Mouse (Mus musculus) stomach, embryonic 15.5 days (tissue): ENCODE results near the gene Camta1. TPM values are rescaled to one million over a fixed set of nuclear protein-coding genes. Genes with fewer than 3 reads are reported as not detected.
"Not testable (repeated sequence)": the region's sequence is repeated elsewhere in the genome, so short reads cannot be mapped to it uniquely, and the experiment has no call there.

Experiments used
- ATAC-seq: fragments of 200-750 bp; cut with Nextera tagmentation; 2 replicates; pipeline ENCODE4 v1.8.0; 2017; ENCODE audit warnings: low read depth, moderate number of reproducible peaks, moderate TSS enrichment; ENCODE audit not compliant: insufficient read depth, low FRiP score
- H3K27ac ChIP-seq: fragments of 300-500 bp; sonication (generic); 2 replicates; pipeline ENCODE4 v1.5.1; 2015; ENCODE audit warnings: mild to moderate bottlenecking, inconsistent platforms
- H3K27me3 ChIP-seq: fragments of 300-500 bp; sonication (generic); replicated peaks from 2 replicates; pipeline ENCODE4 v1.6.1; 2015; ENCODE audit warnings: inconsistent platforms
- H3K36me3 ChIP-seq: fragments of 300-500 bp; sonication (generic); 2 replicates; pipeline ENCODE4 v1.6.1; 2015; ENCODE audit warnings: inconsistent platforms
- H3K4me1 ChIP-seq: fragments of 300-500 bp; sonication (generic); 2 replicates; pipeline ENCODE4 v1.6.1; 2015; ENCODE audit warnings: inconsistent platforms
- H3K4me2 ChIP-seq: fragments of 300-500 bp; sonication (generic); 2 replicates; pipeline ENCODE4 v1.6.1; 2015; ENCODE audit warnings: mild to moderate bottlenecking, inconsistent platforms
- H3K4me3 ChIP-seq: fragments of 300-500 bp; sonication (generic); replicated peaks from 2 replicates; pipeline ENCODE4 v1.5.1; 2015; ENCODE audit warnings: inconsistent platforms
- H3K9ac ChIP-seq: fragments of 300-500 bp; sonication (generic); 2 replicates; pipeline ENCODE4 v1.6.1; 2015; ENCODE audit warnings: inconsistent platforms
- H3K9me3 ChIP-seq: fragments of 300-500 bp; sonication (generic); 2 replicates; pipeline ENCODE4 v1.6.1; 2016; ENCODE audit warnings: inconsistent platforms
- WGBS: fragments of 180-500 bp; shearing (Covaris S2); methylation state at CpG from one replicate; pipeline ENCODE4 v1.1.7; 2015; 5-methylcytosine and 5-hydroxymethylcytosine counted together
- polyA plus RNA-seq: library from polyadenylated mRNA; unstranded; fragments of >200 nt; fragmentation: Nextera tagmentation; extraction: Ambion mirVana; gene quantifications from 2 replicates; pipeline ENCODE4 v1.2.1, GENCODE M21; 2015

The Camta1 gene
- polyA plus RNA-seq, 1 experiment from 2014 or later, result 63.7 TPM

DNA sequence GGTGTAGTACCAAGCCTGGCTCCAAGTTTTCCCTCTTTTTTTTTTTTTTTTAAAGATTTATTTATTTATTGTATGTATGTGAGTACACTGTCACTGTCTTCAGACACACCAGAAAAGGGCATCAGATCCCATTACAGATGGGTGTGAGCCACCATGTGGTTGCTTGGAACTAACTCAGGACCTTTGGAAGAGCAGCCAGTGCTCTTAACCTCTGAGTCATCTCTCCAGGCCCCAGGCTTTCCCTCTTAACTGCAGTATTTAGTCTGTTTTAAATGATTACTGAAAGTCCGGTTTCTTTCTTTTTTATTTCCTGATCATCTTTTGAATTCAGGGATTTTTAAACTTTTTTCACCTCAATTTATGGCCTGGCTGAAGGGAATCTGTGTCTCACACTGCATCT lies 844.3 kb downstream of the Camta1 start:
- not testable (repeated sequence) for H3K9ac ChIP-seq, H3K27ac ChIP-seq, ATAC-seq, H3K36me3 ChIP-seq, H3K27me3 ChIP-seq, H3K9me3 ChIP-seq, H3K4me2 ChIP-seq, H3K4me3 ChIP-seq, H3K4me1 ChIP-seq
- 95% methylated on average over 1 of the region's 1 CpGs for WGBS

- Histone ChIP-seq H3K4me3 (no peak overlapping the region), H3K27me3 (no peaks in the 10 kb centered on the region), H3K27ac (no peak overlapping the region), H3K36me3 (peaks cover 8% of the 10 kb centered on the region; the same call in 1 of the 2 replicates), H3K9me3 (no peaks in the 10 kb centered on the region), H3K9ac (no peak overlapping the region), H3K4me2 (no peak overlapping the region), H3K4me1 (no peaks in the 10 kb centered on the region)
- no peak for ATAC-seq
- WGBS, result 81% methylated on average over 10 of the region's 10 CpGs
Measured at GRCm38 (mm10) chr4:151015946-151016345, 845.7 kb downstream of the Camta1 start.

GRCm38 (mm10) chr4:151010316-151010715 lies 851.4 kb downstream of the Camta1 start:
- Histone ChIP-seq H3K27me3 (no peaks in the 10 kb centered on the region), H3K4me1 (no peaks in the 10 kb centered on the region), H3K9me3 (no peaks in the 10 kb centered on the region), H3K4me3 (no peak overlapping the region), H3K9ac (no peak overlapping the region), H3K36me3 (0 out of 2 replicates have a peak, but pooled peaks cover 4% of the 10 kb centered on the region), H3K27ac (no peak overlapping the region), H3K4me2 (no peak overlapping the region)
- WGBS, result 85% methylated on average over 7 of the region's 7 CpGs
- no peak for ATAC-seq

DNA sequence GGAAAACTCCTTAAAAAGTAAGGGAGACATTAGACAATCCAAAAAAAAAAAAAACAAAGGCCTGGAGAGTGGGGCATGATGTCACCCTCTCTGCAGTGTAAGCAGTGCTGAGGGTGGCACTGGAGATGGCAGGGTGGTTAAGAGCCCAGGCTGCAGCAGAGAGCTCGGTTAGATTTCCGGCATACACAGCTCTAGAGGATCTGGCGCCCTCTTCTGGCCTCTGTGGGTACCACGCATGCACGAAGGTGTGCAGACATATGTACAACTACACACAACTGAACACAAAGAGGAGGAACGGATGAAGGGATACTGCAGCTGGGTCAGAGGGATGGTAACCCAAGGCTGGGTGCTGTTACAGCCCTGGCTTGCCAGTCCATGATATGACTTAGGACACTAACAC lies 854.7 kb downstream of the Camta1 start:
- Histone ChIP-seq H3K36me3 (0 out of 2 replicates have a peak, but pooled peaks cover under 1% of the 10 kb centered on the region), H3K4me3 (no peak overlapping the region), H3K27me3 (no peaks in the 10 kb centered on the region), H3K9ac (no peak overlapping the region), H3K4me1 (no peaks in the 10 kb centered on the region), H3K4me2 (no peak overlapping the region), H3K9me3 (no peaks in the 10 kb centered on the region), H3K27ac (no peak overlapping the region)
- no peak for ATAC-seq
- 61% methylated on average over 6 of the region's 6 CpGs for WGBS

GRCm38 (mm10) chr4:151005656-151006318 lies 855.9 kb downstream of the Camta1 start:
- Histone ChIP-seq H3K27me3 (no peaks in the 10 kb centered on the region), H3K4me1 (no peaks in the 10 kb centered on the region), H3K4me2 (no peak overlapping the region), H3K9ac (no peak overlapping the region), H3K4me3 (no peak overlapping the region), H3K27ac (no peak overlapping the region), H3K9me3 (no peaks in the 10 kb centered on the region), H3K36me3 (no peaks in the 10 kb centered on the region)
- WGBS, result 89% methylated on average over 13 of the region's 13 CpGs
- ATAC-seq, result no peak

- WGBS, result 29% methylated on average over 13 of the region's 13 CpGs
- H3K9me3 ChIP-seq, result no peaks in the 10 kb centered on the region
- no peak overlapping the region for H3K27ac ChIP-seq
- H3K36me3 ChIP-seq, result no peaks in the 10 kb centered on the region
- H3K4me2 ChIP-seq, result no peak overlapping the region
- no peaks in the 10 kb centered on the region for H3K4me1 ChIP-seq
- no peak for ATAC-seq
- H3K27me3 ChIP-seq, result no peaks in the 10 kb centered on the region
- no peak overlapping the region for H3K9ac ChIP-seq
- H3K4me3 ChIP-seq, result no peak overlapping the region
Measured at GRCm38 (mm10) chr4:151001397-151001796, 860.3 kb downstream of the Camta1 start.

DNA sequence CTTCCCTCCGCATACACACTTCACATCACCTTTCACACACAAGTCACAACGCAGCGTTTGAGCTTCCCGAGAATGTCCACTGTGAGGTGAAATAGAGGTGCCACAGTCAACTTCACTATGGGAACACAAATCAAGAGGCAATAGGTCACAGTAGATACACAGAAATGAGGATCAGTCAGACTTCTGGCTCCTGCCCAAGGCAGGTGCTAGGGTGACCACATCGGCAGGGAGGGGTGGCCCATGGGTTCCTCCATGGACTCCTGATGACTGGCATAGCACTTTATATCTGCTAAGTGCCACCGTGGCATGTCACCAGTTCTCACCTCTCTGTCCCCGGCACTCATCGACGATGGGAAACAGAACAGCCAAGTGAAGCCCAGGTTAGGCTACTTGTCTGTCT lies 863.0 kb downstream of the Camta1 start:
- H3K36me3 ChIP-seq, result no peaks in the 10 kb centered on the region
- H3K9ac ChIP-seq, result no peak overlapping the region
- H3K27me3 ChIP-seq, result no peaks in the 10 kb centered on the region
- ATAC-seq, result no peak
- 89% methylated on average over 9 of the region's 9 CpGs for WGBS
- H3K4me2 ChIP-seq, result no peak overlapping the region
- no peaks in the 10 kb centered on the region for H3K9me3 ChIP-seq
- no peaks in the 10 kb centered on the region for H3K4me1 ChIP-seq
- H3K4me3 ChIP-seq, result no peak overlapping the region
- no peak overlapping the region for H3K27ac ChIP-seq

DNA sequence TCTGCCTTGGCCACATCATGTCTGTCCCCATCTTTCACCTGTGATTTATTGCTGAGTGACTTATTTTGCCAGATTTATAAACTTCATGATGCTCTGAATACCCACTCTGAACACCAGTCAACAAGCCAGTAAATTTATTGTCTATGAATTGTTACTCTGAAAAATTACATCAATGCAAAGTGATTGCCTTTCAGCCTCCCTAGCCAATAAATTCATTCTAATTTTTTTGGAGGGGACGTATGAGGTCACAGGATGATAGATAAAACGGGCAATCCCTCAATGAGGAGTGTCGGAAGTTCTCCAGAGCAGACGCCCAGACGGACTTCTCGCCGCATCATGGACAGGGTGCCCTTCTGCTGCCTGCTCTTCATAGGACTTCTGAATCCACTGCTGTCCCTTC lies 864.9 kb downstream of the Camta1 start, which contains the start of gene Uts2:
Gene Uts2 (plus strand): TSS at position 301 of the 400 bp plus-strand sequence.
- no peak for ATAC-seq
- no peak within 1 kb of the TSS for H3K4me2 ChIP-seq
- H3K9me3 ChIP-seq, result no peaks in the 10 kb centered on the region
- no peaks in the 10 kb centered on the region for H3K36me3 ChIP-seq
- H3K27ac ChIP-seq, result no peak within 1 kb of the TSS
- H3K4me3 ChIP-seq, result no peak within 1 kb of the TSS
- H3K27me3 ChIP-seq, result no peaks in the 10 kb centered on the region
- no peaks in the 10 kb centered on the region for H3K4me1 ChIP-seq
- no peak within 1 kb of the TSS for H3K9ac ChIP-seq
- WGBS, result 85% methylated on average over 7 of the region's 7 CpGs

DNA sequence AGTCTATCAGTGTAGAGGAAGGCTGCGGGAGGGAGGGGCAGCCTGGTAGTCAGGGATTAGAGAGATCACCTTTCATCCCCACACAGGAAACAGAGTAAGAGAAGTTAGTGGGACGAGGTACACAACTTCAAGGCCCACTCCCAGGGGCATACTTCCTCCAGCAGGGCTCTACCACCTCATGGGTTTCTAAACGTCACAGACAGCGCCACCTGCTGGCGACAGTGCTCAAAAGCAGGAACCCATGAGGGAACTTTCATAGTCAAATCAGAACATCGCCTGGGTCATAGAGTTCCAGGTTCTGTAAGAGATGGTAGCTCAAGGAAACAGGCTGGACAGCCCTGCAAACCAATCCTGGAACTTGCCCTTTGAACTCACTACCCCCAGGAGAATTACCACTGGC lies 871.5 kb downstream of the Camta1 start:
- 51% methylated on average over 6 of the region's 6 CpGs for WGBS
- Histone ChIP-seq H3K4me2 (no peak overlapping the region), H3K4me1 (no peaks in the 10 kb centered on the region), H3K27me3 (no peaks in the 10 kb centered on the region), H3K9me3 (no peaks in the 10 kb centered on the region), H3K36me3 (no peaks in the 10 kb centered on the region), H3K4me3 (no peak overlapping the region), H3K27ac (no peak overlapping the region), H3K9ac (no peak overlapping the region)
- no peak for ATAC-seq

DNA sequence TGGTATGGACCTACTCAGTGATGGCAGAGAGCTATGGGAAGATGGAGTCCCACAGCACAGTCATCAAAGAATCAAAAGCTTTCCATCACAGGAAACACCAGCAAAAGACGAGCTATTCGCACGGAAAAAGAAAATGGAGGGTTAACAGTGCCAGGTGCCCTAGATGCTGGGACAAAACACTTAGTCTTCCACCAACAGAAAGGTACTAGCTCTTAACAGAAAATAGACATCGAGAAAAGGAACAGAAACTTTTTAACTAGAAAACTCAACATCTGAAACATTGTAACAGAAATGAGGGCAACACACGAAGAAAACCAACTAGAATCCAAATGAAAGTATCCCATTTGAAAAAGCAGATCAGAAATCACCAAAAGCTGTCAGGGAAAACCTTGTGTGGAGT lies 881.5 kb downstream of the Camta1 start:
- no peaks in the 10 kb centered on the region for H3K4me1 ChIP-seq
- no peaks in the 10 kb centered on the region for H3K9me3 ChIP-seq
- no peaks in the 10 kb centered on the region for H3K27me3 ChIP-seq
- no peak overlapping the region for H3K4me2 ChIP-seq
- no peak overlapping the region for H3K27ac ChIP-seq
- H3K9ac ChIP-seq, result no peak overlapping the region
- H3K36me3 ChIP-seq, result no peaks in the 10 kb centered on the region
- H3K4me3 ChIP-seq, result no peak overlapping the region
- ATAC-seq, result no peak
- 85% methylated on average over 5 of the region's 5 CpGs for WGBS

- Histone ChIP-seq H3K36me3 (no peaks in the 10 kb centered on the region), H3K9ac (no peak overlapping the region), H3K4me2 (no peak overlapping the region), H3K4me3 (no peak overlapping the region), H3K27me3 (no peaks in the 10 kb centered on the region), H3K9me3 (no peaks in the 10 kb centered on the region), H3K4me1 (no peaks in the 10 kb centered on the region), H3K27ac (no peak overlapping the region)
- no peak for ATAC-seq
- WGBS, result 69% methylated on average over 9 of the region's 9 CpGs
Measured at GRCm38 (mm10) chr4:150979455-150979854, 882.2 kb downstream of the Camta1 start.

DNA sequence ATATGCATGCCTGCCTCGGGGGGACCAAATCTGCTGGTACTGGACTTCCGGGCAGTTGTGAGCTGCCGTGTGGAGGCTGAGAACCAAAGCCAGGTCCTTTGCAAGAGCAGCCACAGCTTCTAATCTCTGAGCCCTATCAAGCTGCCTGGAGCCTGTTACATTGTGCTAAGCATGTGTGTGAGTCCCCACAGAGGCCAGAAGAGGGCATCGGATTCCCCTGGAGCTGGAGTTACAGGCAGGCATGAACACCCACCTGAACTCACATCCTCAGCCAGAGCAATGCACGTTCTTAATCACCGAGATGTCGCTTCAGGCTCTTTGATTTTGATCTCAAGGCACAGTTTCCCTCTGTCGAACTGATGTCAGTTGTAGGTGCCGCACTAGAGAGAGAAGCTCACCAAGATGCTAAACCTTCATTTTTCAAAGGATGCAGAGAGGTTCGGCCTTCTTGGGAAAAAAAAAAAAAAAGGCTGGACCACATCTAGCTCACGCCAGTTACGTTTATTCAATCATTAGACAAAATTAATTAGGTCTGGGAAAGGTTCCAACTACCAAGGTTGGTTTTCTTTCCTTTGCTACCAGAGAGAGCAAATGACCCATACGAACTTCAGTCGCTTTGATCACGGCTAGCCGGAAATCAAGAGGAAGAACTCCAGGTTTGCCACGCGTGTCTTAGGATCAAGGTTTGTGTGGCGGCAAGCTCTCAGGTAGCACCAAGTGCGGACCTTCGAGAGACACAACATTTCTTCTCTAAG lies 883.3 kb downstream of the Camta1 start:
- Histone ChIP-seq H3K4me2 (no peak overlapping the region), H3K27me3 (no peaks in the 10 kb centered on the region), H3K9me3 (no peaks in the 10 kb centered on the region), H3K36me3 (no peaks in the 10 kb centered on the region), H3K4me1 (no peaks in the 10 kb centered on the region), H3K9ac (no peak overlapping the region), H3K27ac (no peak overlapping the region), H3K4me3 (no peak overlapping the region)
- 84% methylated on average over 21 of the region's 21 CpGs for WGBS
- no peak for ATAC-seq
